Mouse (Mus musculus) MEL (cell line): ENCODE results near the gene Spag9. TPM values are rescaled to one million over a fixed set of nuclear protein-coding genes. Genes with fewer than 3 reads are reported as not detected.

Source experiments
- DNase-seq: peaks from one replicate; pipeline ENCODE4 v3.0.0; 2011; ENCODE audit warnings: low read depth, low spot score
- H3K27ac ChIP-seq: 2 replicates; pipeline ENCODE4 v1.5.1; 2012; ENCODE audit warnings: low read depth, mild to moderate bottlenecking, control low read depth, low read length, moderate library complexity; ENCODE audit not compliant: control insufficient read depth
- H3K27me3 ChIP-seq, 2 experiments: fragments of 150-350 bp in 1 of 2; sonication (generic) in 1 of 2; 2 replicates each; pipeline ENCODE4 v1.6.1; 2012; ENCODE audit warnings: low read length in 2 of 2, mild to moderate bottlenecking in 2 of 2, improper control_type of control experiment in 1 of 2, moderate library complexity in 1 of 2; ENCODE audit not compliant: insufficient read depth in 2 of 2, control insufficient read depth in 1 of 2
- H3K36me3 ChIP-seq, 2 experiments: 2 replicates each; pipeline ENCODE4 v1.6.1; 2012 to 2014; ENCODE audit warnings: low read length in 2 of 2, improper control_type of control experiment in 1 of 2, inconsistent platforms in 1 of 2, mild to moderate bottlenecking in 1 of 2; ENCODE audit not compliant: insufficient read depth in 2 of 2, control insufficient read depth in 1 of 2
- H3K4me1 ChIP-seq, 2 experiments: fragments of 150-350 bp in 1 of 2; sonication (generic) in 1 of 2; 2 replicates each; pipeline ENCODE4 v1.6.1; 2012; ENCODE audit warnings: low read length in 2 of 2, improper control_type of control experiment in 1 of 2, mild to moderate bottlenecking in 1 of 2; ENCODE audit not compliant: insufficient read depth in 2 of 2, control insufficient read depth in 1 of 2
- H3K4me3 ChIP-seq, 2 experiments: fragments of 150-350 bp in 1 of 2; sonication (generic) in 1 of 2; 2 replicates each; pipeline ENCODE4 v1.5.1; 2012; ENCODE audit warnings: low read depth in 2 of 2, low read length in 2 of 2, mild to moderate bottlenecking in 2 of 2, moderate library complexity in 2 of 2, control low read depth in 1 of 2, improper control_type of control experiment in 1 of 2; ENCODE audit not compliant: control insufficient read depth in 1 of 2, insufficient read depth in 1 of 2
- H3K79me2 ChIP-seq: 2 replicates; pipeline ENCODE4 v1.6.1; 2012; ENCODE audit warnings: mild to moderate bottlenecking, low read length, moderate library complexity; ENCODE audit not compliant: control insufficient read depth, poor library complexity, insufficient read depth
- H3K9ac ChIP-seq: 2 replicates; pipeline ENCODE4 v1.6.1; 2012; ENCODE audit warnings: low read depth, mild to moderate bottlenecking, control low read depth, low read length, moderate library complexity; ENCODE audit not compliant: control insufficient read depth, poor library complexity, severe bottlenecking
- H3K9me3 ChIP-seq: fragments of 150-350 bp; sonication (generic); replicated peaks from 2 replicates; pipeline ENCODE4 v1.6.1; 2012; ENCODE audit warnings: mild to moderate bottlenecking, low read length, improper control_type of control experiment, moderate library complexity; ENCODE audit not compliant: insufficient read depth
- BHLHE40 ChIP-seq: IDR thresholded peaks from 2 replicates; pipeline ENCODE4 v1.6.1; 2012; ENCODE audit warnings: low read depth, mild to moderate bottlenecking, inconsistent platforms, low read length, improper control_type of control experiment, borderline replicate concordance
- CHD1 ChIP-seq: IDR thresholded peaks from 2 replicates; pipeline ENCODE4 v1.6.1; 2012; ENCODE audit warnings: low read depth, mild to moderate bottlenecking, inconsistent platforms, low read length, improper control_type of control experiment
- CHD2 ChIP-seq: IDR thresholded peaks from 2 replicates; pipeline ENCODE4 v1.6.1; 2011; ENCODE audit warnings: low read length, improper control_type of control experiment
- CTCF ChIP-seq, 3 experiments: IDR thresholded peaks in 2 of 3; conservative IDR thresholded peaks in 1 of 3; 2 replicates each; pipeline ENCODE4 v1.5.1; 2011 to 2012; ENCODE audit warnings: low read length in 3 of 3, low read depth in 2 of 3, mild to moderate bottlenecking in 2 of 3, improper control_type of control experiment in 1 of 3, inconsistent platforms in 1 of 3, mixed read lengths in 1 of 3, moderate library complexity in 1 of 3; ENCODE audit not compliant: control insufficient read depth in 1 of 3, insufficient read depth in 1 of 3, poor library complexity in 1 of 3, severe bottlenecking in 1 of 3
- E2F4 ChIP-seq: IDR thresholded peaks from 2 replicates; pipeline ENCODE4 v1.6.1; 2011; ENCODE audit warnings: low read depth, low read length, improper control_type of control experiment, borderline replicate concordance
- EP300 ChIP-seq, 2 experiments: IDR thresholded peaks; 2 replicates each; pipeline ENCODE4 v1.6.1; 2011; ENCODE audit warnings: improper control_type of control experiment in 2 of 2, low read length in 2 of 2, low read depth in 1 of 2, mild to moderate bottlenecking in 1 of 2
- ETS1 ChIP-seq: IDR thresholded peaks from 2 replicates; pipeline ENCODE4 v1.6.1; 2012; ENCODE audit warnings: low read depth, mild to moderate bottlenecking, inconsistent platforms, low read length, improper control_type of control experiment, moderate library complexity
- HCFC1 ChIP-seq: IDR thresholded peaks from 2 replicates; pipeline ENCODE4 v1.6.1; 2012; ENCODE audit warnings: low read depth, mild to moderate bottlenecking, inconsistent platforms, low read length, improper control_type of control experiment, moderate library complexity
- JUND ChIP-seq: IDR thresholded peaks from 2 replicates; pipeline ENCODE4 v1.6.1; 2011; ENCODE audit warnings: low read depth, mild to moderate bottlenecking, improper control_type of control experiment, low read length
- MAFK ChIP-seq: IDR thresholded peaks from 2 replicates; pipeline ENCODE4 v1.6.1; 2011; ENCODE audit warnings: low read depth, mild to moderate bottlenecking, low read length, improper control_type of control experiment, borderline replicate concordance
- MAX ChIP-seq: IDR thresholded peaks from 2 replicates; pipeline ENCODE4 v1.6.1; 2011; ENCODE audit warnings: low read length, improper control_type of control experiment
- MAZ ChIP-seq: IDR thresholded peaks from 2 replicates; pipeline ENCODE4 v1.6.1; 2012; ENCODE audit warnings: low read depth, mild to moderate bottlenecking, inconsistent platforms, low read length, improper control_type of control experiment
- MEF2A ChIP-seq: IDR thresholded peaks from 2 replicates; pipeline ENCODE4 v1.6.1; 2014; ENCODE audit warnings: low read depth, mild to moderate bottlenecking, inconsistent platforms, low read length, improper control_type of control experiment; ENCODE audit not compliant: poor library complexity, insufficient replicate concordance, severe bottlenecking; ENCODE audit errors: extremely low read depth
- MXI1 ChIP-seq: IDR thresholded peaks from 2 replicates; pipeline ENCODE4 v1.6.1; 2011; ENCODE audit warnings: mild to moderate bottlenecking, low read depth, low read length, improper control_type of control experiment
- MYB ChIP-seq: IDR thresholded peaks from 2 replicates; pipeline ENCODE4 v1.6.1; 2011; ENCODE audit warnings: mild to moderate bottlenecking, low read depth, low read length, improper control_type of control experiment
- NELFE ChIP-seq: IDR thresholded peaks from 2 replicates; pipeline ENCODE4 v1.6.1; 2011; ENCODE audit warnings: low read depth, low read length, improper control_type of control experiment
- NRF1 ChIP-seq: IDR thresholded peaks from 2 replicates; pipeline ENCODE4 v1.6.1; 2014; ENCODE audit warnings: low read depth, mild to moderate bottlenecking, inconsistent platforms, low read length, improper control_type of control experiment, moderate library complexity; ENCODE audit not compliant: poor library complexity, insufficient read depth, severe bottlenecking
- POLR2A ChIP-seq, 2 experiments: IDR thresholded peaks; 2 replicates each; pipeline ENCODE4 v1.6.1; 2011 to 2012; ENCODE audit warnings: low read length in 2 of 2, mild to moderate bottlenecking in 2 of 2, control low read depth in 1 of 2, improper control_type of control experiment in 1 of 2, low read depth in 1 of 2, moderate library complexity in 1 of 2; ENCODE audit not compliant: control insufficient read depth in 1 of 2, insufficient read depth in 1 of 2, poor library complexity in 1 of 2
- POLR2AphosphoS5 ChIP-seq: IDR thresholded peaks from 2 replicates; pipeline ENCODE4 v1.6.1; 2012; ENCODE audit warnings: low read depth, borderline replicate concordance, mild to moderate bottlenecking, inconsistent platforms, low read length, moderate library complexity, mixed read lengths
- SIN3A ChIP-seq: IDR thresholded peaks from 2 replicates; pipeline ENCODE4 v1.6.1; 2012; ENCODE audit warnings: low read length, improper control_type of control experiment, inconsistent platforms
- TAL1 ChIP-seq: IDR thresholded peaks from 2 replicates; pipeline ENCODE4 v1.6.1; 2012; ENCODE audit warnings: mild to moderate bottlenecking, inconsistent platforms, low read length, moderate library complexity, mixed read lengths
- TBP ChIP-seq: IDR thresholded peaks from 2 replicates; pipeline ENCODE4 v1.8.0; 2011; ENCODE audit warnings: low read depth, low read length, improper control_type of control experiment
- UBTF ChIP-seq: IDR thresholded peaks from 2 replicates; pipeline ENCODE4 v1.6.1; 2012; ENCODE audit warnings: low read depth, mild to moderate bottlenecking, inconsistent platforms, low read length, improper control_type of control experiment, moderate library complexity, borderline replicate concordance; ENCODE audit not compliant: insufficient read depth
- USF1 ChIP-seq: IDR thresholded peaks from 2 replicates; pipeline ENCODE4 v1.6.1; 2014; ENCODE audit warnings: low read depth, mild to moderate bottlenecking, inconsistent platforms, low read length, improper control_type of control experiment, moderate library complexity
- ZC3H11A ChIP-seq: IDR thresholded peaks from 2 replicates; pipeline ENCODE4 v1.6.1; 2012; ENCODE audit warnings: low read depth, mild to moderate bottlenecking, inconsistent platforms, low read length, improper control_type of control experiment
- ZMIZ1 ChIP-seq: IDR thresholded peaks from 2 replicates; pipeline ENCODE4 v1.6.1; 2012; ENCODE audit warnings: low read depth, mild to moderate bottlenecking, inconsistent platforms, low read length, improper control_type of control experiment, moderate library complexity
- ZNF384 ChIP-seq: IDR thresholded peaks from 2 replicates; pipeline ENCODE4 v1.6.1; 2012; ENCODE audit warnings: low read depth, mild to moderate bottlenecking, inconsistent platforms, low read length, improper control_type of control experiment
- polyA plus RNA-seq, 2 experiments: library from polyadenylated mRNA; stranded (reverse) in 1 of 2; unstranded in 1 of 2; fragments of >175 nt in 1 of 2; fragments of >200 nt in 1 of 2; gene quantifications; 2 replicates each; pipeline versions ENCODE4 v1.2.1 to v1.2.4; 2012; ENCODE audit warnings: low replicate concordance in 2 of 2, low read depth in 1 of 2; ENCODE audit not compliant: insufficient read length in 2 of 2, insufficient read depth in 1 of 2, missing spikeins in 1 of 2
- total RNA-seq: library from RNA; depleted of rRNA; stranded (reverse); fragments of 300-350 nt; gene quantifications from 2 replicates; pipeline ENCODE4 v1.2.3, GENCODE M21; 2012

The Spag9 gene
- total and polyA plus RNA-seq, 3 experiments = 18.9 to 279 (median 20.6) TPM

DNA sequence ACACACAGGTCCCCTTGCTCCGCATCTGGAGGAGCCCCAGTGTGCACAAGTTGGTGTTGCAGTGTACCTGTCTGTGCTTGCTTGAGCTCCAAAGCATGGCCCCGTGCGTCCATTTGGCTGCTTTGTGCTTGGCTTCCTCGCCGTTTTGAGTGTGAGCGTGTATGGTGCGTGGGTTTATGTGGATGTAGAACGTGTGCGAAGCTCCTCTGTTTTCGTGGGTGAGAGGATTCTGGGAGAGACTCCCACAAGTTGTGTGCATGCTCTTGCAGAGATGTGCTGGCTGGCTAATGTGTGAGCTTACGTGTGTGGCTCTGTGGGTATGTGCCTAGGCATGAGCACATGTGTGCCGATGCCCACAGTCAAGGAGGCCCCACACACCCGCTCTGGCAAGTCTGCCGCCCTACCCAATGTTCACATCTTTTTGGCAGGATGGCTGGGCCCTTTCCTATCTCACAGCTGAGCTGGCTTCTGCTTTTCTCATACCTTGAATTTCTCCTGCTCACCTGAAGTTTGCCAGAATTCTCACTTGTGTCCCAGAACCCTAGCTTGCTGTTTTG lies 150.2 kb downstream of the Spag9 start:
- H3K9me3 ChIP-seq = no peaks in the 10 kb centered on the region
- H3K4me3 ChIP-seq = no peak overlapping the region
- H3K36me3 ChIP-seq = no peaks in the 10 kb centered on the region
- H3K9ac ChIP-seq = no peak overlapping the region
- H3K27ac ChIP-seq = no peak overlapping the region
- H3K79me2 ChIP-seq = no peaks in the 10 kb centered on the region
- DNase-seq = no peak
- no peaks in the 10 kb centered on the region for H3K4me1 ChIP-seq
- peaks cover 4 to 12% of the 10 kb centered on the region in 2 experiments for H3K27me3 ChIP-seq
- no peak for TF ChIP-seq CTCF (IDR thresholded peaks at IDR 0.05 in 2 of 3, conservative IDR thresholded peaks at IDR 0.05 in 1 of 3; ENCODE audit: control insufficient read depth in 1 of 3, insufficient read depth in 1 of 3, low read depth in 2 of 3, low read length in 3 of 3, poor library complexity in 1 of 3, severe bottlenecking in 1 of 3)
- no peak for TF ChIP-seq E2F4
- TF ChIP-seq POLR2AphosphoS5 = no peak
- TF ChIP-seq MYB = no peak
- no peak for TF ChIP-seq TBP
- no peak for TF ChIP-seq BHLHE40
- TF ChIP-seq SIN3A = no peak
- no peak for TF ChIP-seq USF1
- no peak for TF ChIP-seq ZC3H11A
- TF ChIP-seq CHD1 = no peak
- TF ChIP-seq NELFE = no peak
- TF ChIP-seq MAFK = no peak
- no peak for TF ChIP-seq ZNF384
- no peak for TF ChIP-seq ETS1
- TF ChIP-seq NRF1 = no peak
- no peak for TF ChIP-seq TAL1
- TF ChIP-seq UBTF = no peak

DNA sequence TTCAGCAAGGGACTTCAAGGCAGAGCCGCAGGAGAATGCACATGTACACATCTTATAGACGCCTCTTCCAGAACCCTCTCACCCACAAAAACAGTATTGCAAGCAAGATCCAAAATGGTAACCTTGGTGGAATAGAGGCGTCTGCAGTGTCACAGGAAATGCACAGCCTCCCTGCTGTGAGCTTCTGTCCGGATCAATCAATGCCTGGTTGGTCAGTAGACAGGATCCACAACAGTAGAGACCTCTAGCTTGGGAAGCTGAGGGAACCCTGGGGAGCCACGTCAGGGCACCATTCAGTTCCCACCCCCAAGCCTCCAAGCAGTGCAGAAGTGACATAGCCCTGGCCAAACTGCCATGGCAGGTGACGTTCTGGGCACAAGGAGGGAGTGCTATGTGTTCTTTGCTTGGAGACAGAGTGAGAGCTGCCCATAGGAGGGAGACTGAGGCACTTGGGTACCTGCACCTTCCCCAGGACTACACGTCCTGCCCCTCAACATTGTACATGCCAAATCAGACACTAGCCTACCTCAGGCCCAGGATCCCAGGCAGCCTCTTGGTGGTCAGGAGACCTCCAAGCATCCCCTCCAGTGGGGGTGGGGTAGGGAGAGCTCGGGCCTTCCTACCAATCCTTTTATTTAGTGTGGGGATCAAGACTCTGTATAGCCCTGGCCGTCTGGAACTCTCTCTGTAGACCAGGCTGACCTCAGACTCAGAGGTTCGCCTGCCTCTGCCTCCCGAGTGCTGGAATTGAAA lies 151.0 kb downstream of the Spag9 start:
- H3K79me2 ChIP-seq = no peaks in the 10 kb centered on the region

More for the DNA sequence above, 151.0 kb downstream of the Spag9 start:
- Histone ChIP-seq H3K36me3 (no peaks in the 10 kb centered on the region), H3K9me3 (no peaks in the 10 kb centered on the region), H3K4me3 (no peak overlapping the region), H3K27ac (no peak overlapping the region), H3K27me3 (peaks cover 4 to 7% of the 10 kb centered on the region in 2 experiments; a peak in 3 of 4 replicates), H3K4me1 (no peaks in the 10 kb centered on the region), H3K9ac (no peak overlapping the region)
- no peak for DNase-seq
- no peak for TF ChIP-seq SIN3A
- TF ChIP-seq CHD2 = no peak
- no peak for TF ChIP-seq HCFC1
- TF ChIP-seq POLR2AphosphoS5 = no peak
- TF ChIP-seq CHD1 = no peak
- TF ChIP-seq ZMIZ1 = no peak
- no peak for TF ChIP-seq MAZ
- TF ChIP-seq CTCF (IDR thresholded peaks at IDR 0.05 in 2 of 3, conservative IDR thresholded peaks at IDR 0.05 in 1 of 3; ENCODE audit: control insufficient read depth in 1 of 3, insufficient read depth in 1 of 3, low read depth in 2 of 3, low read length in 3 of 3, poor library complexity in 1 of 3, severe bottlenecking in 1 of 3) = no peak
- no peak for TF ChIP-seq MXI1
- no peak for TF ChIP-seq MAX
- no peak for TF ChIP-seq NELFE
- TF ChIP-seq NRF1 = no peak
- no peak for TF ChIP-seq MYB
- no peak for TF ChIP-seq MEF2A
- no peak for TF ChIP-seq ZC3H11A
- no peak for TF ChIP-seq POLR2A (IDR thresholded peaks at IDR 0.05; ENCODE audit: control insufficient read depth in 1 of 2, insufficient read depth in 1 of 2, low read depth in 1 of 2, low read length in 2 of 2, poor library complexity in 1 of 2)
- TF ChIP-seq TBP = no peak
- TF ChIP-seq JUND = no peak
- TF ChIP-seq TAL1 = no peak
- TF ChIP-seq EP300 (IDR thresholded peaks at IDR 0.05; ENCODE audit: low read depth in 1 of 2, low read length in 2 of 2) = no peak
